Mouse (Mus musculus) skeletal muscle tissue, adult 2 months (tissue): ENCODE data around the gene Cnot2.

Experiments used
- DNase-seq: peaks from one replicate; pipeline ENCODE4 v3.0.0-alpha.2; 2012; ENCODE audit warnings: low read depth, low spot score

The Cnot2 gene

DNA sequence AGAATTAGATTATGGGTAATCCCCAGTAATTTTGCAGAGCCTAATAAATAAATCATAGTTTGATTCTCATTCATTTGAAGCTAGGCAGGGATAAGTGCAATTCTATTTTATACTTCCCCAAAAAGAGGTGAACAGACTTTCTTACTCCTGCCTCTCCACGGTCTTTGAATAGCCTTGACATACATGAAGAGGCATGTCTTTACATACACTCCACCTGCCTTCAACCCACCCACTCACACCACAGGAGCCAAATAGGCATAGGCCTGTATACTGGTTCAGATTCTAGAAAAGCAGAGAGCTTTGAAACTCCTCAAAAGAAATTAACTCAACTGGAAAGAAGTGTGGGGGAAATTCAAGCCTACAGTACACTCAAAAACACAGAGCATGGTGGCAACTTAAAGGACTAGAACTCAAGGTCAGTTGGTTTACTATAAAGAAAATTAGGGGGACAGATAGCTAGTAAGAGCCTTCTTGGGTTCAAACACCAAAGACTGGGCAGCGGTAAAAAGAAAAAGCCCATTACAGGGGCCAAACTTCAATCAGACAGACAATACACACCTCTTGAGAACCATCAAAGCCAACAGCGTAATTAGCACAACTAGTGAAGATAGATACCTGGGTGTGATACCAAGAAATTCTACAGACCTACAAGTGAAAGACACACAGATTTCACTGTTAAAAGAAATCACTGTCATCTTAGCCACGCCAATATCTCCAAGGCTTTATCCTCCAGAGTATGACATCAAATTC lies 18.4 kb downstream of the Cnot2 start:
- DNase-seq = no peak

DNA sequence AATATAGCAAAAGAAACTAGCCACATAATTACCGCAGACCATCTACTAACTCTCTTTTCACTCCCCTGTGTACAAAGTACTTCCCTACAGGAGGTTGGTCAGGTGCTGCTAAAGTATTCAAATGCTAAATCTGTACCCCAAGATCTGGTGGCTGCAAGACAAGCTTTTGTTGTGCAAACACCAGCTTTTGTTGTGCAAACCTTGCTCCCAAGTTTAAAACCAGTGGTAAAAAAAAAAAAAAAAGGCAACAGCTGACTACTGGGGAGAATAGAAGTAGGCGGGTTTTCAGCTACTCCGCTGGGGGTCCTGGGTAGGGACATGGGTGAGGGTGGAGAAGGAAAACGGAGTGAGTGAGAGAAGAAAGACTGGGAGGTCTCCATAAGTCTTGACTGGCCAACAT lies 19.1 kb downstream of the Cnot2 start:
- DNase-seq = no peak

DNA sequence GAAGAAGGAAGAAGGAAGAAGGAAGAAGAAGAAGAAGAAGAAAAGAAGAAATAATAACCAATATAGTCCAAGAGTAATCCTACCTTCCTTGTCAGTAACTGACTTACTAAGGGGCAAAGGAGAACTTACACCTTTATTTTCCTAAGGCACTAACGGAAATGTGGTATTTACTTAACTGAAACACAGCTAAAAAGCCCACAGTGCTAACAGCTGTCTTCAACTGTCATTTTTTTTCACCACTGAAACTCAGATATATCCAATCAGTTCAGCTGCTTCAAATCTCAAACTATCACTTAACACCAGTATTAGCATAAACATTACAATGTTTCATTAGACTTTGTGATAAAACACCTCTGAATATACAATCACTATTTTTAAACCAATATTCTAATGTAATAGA lies 22.1 kb downstream of the Cnot2 start:
- no peak for DNase-seq

DNA sequence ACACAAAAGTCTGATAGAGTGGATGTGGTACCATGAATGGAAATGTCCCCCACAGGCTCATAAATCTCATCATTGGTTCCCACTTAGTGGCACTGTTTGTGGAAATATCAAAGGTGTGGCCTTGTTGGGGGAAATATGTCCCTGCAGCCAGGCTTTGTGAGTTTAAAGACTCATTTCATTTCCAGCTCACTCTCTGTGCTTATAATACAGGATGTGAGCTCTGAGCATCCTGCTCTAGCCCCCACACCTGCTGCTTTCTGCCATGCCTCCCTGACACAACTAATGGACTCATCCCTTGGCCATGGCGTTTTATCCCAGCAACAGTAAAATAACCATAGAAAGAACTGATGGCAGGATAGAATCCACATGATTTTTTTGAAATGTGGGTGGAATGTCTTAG lies 24.1 kb downstream of the Cnot2 start:
- no peak for DNase-seq

DNA sequence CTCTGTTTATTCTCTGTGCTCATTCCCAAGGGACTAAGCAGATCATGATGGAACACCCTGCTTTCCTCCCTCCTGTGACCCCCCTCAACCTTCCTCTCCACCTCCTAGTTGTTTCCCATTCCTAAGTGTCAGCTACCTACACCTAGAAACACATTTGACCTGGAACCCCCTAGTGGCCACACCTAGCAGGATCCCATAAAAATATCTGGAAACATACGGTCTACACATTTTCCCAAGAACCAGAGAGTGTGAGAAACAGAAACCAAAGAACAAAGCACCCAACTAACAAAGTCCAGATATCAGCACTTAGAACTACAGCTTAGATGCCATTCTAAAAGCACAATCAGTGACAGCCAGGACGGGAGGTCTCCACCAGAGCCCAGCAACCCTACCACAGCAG lies 26.9 kb downstream of the Cnot2 start:
- no peak for DNase-seq

DNA sequence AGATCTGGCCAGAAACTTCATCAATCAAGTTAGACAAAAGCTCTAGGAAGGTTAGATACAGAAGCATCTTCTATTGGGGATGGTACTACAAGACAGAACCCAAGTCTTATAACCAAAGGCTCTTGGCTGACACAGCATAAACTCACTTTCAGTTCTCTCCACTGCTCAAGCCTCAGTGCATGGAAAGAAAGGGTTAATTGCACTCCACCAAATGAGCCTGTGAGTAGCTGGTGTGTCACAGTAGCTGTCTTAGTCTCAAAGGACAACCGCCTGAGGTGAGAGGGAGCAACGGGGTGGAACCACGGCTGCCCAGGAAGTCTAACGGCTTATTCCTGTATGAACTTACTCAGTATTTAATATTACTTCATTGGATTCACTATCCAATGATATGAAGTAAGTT lies 33.4 kb downstream of the Cnot2 start:
- DNase-seq = no peak

- DNase-seq = no peak
Measured at GRCm38 (mm10) chr10:116546177-116546576, 35.1 kb downstream of the Cnot2 start.

- DNase-seq = no peak
Measured at GRCm38 (mm10) chr10:116543061-116543460, 38.2 kb downstream of the Cnot2 start.

GRCm38 (mm10) chr10:116540750-116541149 lies 40.6 kb downstream of the Cnot2 start:
- DNase-seq = no peak

DNA sequence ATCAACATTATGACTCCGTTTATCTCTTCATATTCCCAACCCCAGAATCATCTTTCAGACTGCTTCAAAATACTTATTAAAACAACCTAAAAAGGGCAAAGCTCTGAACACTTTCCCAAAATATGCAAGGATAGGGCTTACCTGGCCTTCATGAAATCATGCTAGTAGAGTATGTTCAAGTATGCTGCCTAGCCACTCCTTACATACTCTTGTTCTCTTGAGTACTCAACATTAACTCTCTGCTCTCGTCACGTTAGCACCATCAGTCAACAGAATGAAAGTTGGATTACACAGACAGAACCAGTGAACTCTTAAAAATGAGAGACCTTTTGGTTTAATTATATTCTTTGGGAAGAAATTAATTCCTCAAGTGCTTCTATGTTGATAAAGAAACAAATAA lies 43.8 kb downstream of the Cnot2 start:
- no peak for DNase-seq

- DNase-seq = no peak
Measured at GRCm38 (mm10) chr10:116534278-116534677, 47.0 kb downstream of the Cnot2 start.

DNA sequence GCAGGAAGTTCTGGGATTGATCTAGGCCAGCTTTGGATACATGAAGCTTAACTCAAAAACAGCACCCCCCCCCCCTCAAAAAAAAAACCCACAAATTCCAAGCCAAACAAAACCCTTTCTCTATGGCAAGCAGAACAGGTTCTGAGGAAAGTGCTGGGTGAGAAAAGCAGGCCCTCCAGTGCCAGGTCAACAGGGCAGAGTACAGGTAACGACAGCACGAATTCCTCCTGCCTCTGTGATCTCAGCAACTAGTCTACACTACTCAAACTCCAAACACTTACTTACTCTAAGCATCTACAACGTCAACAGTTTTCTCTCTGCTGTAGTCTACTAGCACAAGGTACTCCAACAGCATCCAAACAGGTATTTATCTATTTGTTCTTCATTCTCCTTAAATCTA lies 48.8 kb downstream of the Cnot2 start:
- no peak for DNase-seq

- no peak for DNase-seq
Measured at GRCm38 (mm10) chr10:116531063-116531462, 50.2 kb downstream of the Cnot2 start.

DNA sequence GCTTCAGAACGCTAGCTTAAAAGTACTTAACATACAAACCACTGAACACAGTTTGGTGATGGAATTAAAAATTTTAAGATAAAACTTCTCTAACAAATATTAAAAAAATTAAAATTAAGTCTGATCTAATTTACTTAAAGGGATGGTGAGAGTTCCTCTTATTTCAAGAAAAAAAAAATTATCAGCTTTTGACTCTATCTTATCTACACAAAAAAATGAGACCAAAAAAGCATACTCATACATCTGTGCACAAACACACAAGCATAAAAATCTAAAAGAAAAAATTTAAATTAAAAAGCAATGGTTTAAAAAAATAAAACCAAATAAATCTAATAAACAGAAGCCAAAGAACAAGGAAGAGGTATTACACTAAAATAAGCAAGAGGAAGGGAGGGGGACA lies 61.7 kb downstream of the Cnot2 start:
- DNase-seq = no peak

DNA sequence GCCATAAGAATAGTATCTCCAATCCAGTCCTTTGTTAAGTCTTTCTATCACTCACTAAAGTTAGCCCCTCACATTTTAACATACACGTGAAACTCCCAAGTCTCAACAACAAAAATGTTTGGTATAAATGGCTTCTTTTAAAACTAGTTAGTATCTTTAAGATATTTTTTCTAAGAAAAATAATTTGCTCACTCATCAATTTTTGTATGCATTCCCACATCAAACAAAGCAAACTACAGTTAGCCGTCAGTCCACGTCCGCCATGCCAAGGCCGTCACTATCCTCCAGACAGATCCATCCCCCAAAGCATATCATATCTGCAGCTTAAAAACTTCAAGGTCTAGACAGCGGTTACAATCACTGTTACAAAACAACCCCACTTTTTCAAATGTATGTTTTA lies 65.7 kb downstream of the Cnot2 start:
- no peak for DNase-seq

GRCm38 (mm10) chr10:116515158-116515557 lies 66.2 kb downstream of the Cnot2 start:
- no peak for DNase-seq

GRCm38 (mm10) chr10:116513254-116513635 lies 68.1 kb downstream of the Cnot2 start:
- DNase-seq = no peak

- DNase-seq = no peak
Measured at GRCm38 (mm10) chr10:116512521-116513253, 68.6 kb downstream of the Cnot2 start.

DNA sequence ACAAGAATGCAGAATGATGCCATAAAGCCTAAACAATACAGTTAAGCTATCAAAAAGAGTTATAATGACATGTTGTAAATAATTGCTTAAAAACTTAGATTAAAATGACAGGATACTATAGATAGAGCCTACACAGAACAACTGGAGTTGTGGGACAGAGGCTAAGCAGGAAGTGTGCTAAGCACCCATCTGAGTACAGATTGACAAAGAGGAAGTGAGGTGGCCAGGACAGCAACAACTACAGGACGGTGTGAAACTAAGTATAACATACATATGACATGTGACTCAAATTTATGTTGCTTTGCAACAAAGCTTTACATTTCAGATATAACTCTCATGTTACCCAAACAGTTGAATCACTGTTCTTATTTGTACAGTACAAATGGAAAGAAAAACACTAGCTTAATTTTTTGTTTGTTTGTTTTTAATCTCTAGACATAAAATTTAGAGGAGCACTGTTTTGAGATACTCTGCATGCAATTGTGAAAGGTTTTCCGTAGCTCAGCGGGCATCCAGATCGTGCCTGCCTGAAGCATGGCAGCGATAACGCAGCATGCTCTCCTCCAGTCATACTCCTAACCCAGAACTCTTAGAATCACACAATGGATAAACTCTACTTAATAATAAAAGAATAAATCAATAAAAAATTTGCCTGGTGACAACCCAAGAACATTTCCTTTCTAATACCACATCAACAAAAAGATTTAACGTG lies 75.9 kb downstream of the Cnot2 start:
- no peak for DNase-seq

- DNase-seq = no peak
Measured at GRCm38 (mm10) chr10:116492768-116493167, 88.5 kb downstream of the Cnot2 start.

DNA sequence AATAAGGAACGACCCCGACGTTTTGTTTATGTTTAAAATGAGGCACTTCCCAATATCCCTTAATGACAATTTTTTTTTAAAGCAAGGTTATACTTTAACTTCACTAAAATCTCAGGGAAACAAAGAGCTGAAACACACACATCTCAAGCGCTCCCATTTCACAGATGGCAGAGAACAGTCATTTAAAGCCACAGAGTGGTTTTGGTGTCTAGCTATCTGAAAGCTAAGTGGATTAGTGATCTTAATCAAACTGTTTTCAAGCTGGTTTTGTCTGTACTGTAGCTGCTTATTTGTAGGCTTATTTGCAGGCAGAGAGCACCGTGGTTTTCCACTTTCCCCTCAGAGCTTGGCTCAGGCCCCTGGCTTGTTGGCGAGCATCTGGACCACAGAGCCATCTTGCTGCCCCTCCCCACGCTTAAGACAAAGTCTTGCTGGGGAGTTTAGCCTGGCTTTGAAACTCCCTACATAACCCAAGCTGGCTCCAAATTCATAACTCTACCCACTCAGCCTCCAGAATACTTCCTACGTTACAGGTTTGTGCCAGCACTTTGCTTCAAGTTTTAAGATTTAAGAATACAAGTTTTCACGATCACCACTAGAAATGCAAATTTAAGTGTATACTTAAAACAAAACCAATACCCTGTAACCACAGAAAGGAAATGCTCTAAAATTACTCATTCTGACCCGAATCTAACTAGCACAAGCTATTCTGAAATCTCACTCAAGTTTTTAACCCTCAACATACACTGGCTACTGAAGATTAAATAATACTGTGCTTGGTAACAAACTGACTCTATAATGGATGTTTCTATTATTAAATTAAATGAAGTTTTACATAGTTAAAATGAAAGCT lies 94.2 kb downstream of the Cnot2 start:
- no peak for DNase-seq

DNA sequence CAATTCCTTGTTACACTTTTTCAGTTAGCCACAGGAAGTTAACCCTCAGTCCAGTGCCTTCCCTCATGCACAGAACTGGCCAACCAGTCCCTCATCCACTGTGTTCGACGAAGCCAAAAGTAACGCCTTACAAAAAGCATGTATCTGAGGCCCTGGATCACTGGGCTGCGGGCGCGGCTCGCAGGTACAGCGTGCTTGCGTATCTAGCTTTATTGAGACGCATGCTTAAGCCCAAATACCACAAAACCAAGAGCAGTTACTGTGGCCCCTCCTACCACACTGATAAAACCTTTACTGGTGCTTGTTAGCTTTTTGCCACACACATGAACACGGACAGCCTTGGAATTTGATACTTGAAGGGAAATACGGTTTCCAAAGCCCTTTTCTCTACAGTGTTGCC lies 99.4 kb downstream of the Cnot2 start:
- no peak for DNase-seq
